Mouse (Mus musculus): ENCODE data around the gene Klhl9. TPM values are rescaled to one million over a fixed set of nuclear protein-coding genes. Genes with fewer than 3 reads are reported as not detected.
A peak's percentile ranks its signal among the peaks of the same experiment; 100 is the strongest.

Klhl9 gene
- polyA plus RNA-seq, 1 experiment from 2014 or later = 87.9 TPM

DNA sequence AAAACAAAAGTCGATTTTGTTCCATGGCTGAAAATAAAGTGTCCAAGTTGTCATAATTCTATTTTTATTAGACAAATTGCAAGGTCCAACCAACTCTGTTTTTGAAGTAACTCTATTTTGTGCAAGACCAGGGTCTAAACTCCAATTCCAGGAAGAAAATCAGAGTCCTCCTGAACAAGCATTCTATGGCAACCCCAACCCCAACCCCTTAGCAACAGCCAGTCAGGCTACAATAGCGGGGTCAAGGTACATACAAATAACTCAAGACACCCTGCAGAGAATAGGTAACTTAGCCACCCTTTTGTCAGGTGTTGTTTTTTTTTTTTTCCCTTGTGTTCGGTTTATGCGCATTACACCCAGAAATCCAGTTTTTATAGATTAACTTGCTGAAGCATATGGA, 24.5 kb downstream of the Klhl9 start:
- H3K4me3 ChIP-seq (replicated peaks; ENCODE audit: low read length) = no peak overlapping the region
- no peak overlapping the region for H3K4me2 ChIP-seq (ENCODE audit: low read depth, low read length)
- ATAC-seq (ENCODE audit: insufficient read depth, low FRiP score) = no peak
- no peaks in the 10 kb centered on the region for H3K4me1 ChIP-seq (ENCODE audit: control insufficient read depth, insufficient read depth, low read length)
- H3K27ac ChIP-seq (ENCODE audit: low read length) = no peak overlapping the region
- WGBS = 72% methylated on average over 4 of the region's 4 CpGs
- no peak overlapping the region for H3K9ac ChIP-seq (ENCODE audit: low read length)
- no peaks in the 10 kb centered on the region for H3K36me3 ChIP-seq (ENCODE audit: control insufficient read depth, insufficient read depth, low read length)
- H3K27me3 ChIP-seq (ENCODE audit: control insufficient read depth, insufficient read depth, low read length) = no peaks in the 10 kb centered on the region
- no peaks in the 10 kb centered on the region for H3K9me3 ChIP-seq (replicated peaks; ENCODE audit: control insufficient read depth, low read length)

DNA sequence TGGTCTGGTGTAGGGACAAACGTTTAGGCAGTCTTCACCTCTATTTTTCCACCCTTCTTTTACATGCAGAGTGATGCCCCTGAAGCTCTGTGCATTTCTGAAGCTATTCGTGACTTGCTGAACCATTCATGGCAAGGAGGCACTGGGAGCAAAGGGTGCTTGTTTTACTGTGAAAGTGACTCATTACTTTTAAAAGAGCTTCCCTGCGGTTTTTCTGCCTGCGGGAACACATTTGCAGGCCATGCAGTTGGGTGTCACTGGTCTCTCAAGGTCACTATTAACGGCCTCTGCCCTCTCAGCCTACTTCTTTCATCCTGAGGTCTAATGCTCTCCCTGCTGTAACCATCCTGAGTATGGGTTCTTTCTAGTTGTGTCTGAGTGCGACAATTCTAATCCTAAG, 25.2 kb downstream of the Klhl9 start:
- Histone ChIP-seq H3K9me3 (replicated peaks; ENCODE audit: control insufficient read depth, low read length) (no peaks in the 10 kb centered on the region), H3K9ac (ENCODE audit: low read length) (no peak overlapping the region), H3K4me1 (ENCODE audit: control insufficient read depth, insufficient read depth, low read length) (no peaks in the 10 kb centered on the region), H3K27me3 (ENCODE audit: control insufficient read depth, insufficient read depth, low read length) (no peaks in the 10 kb centered on the region), H3K4me3 (replicated peaks; ENCODE audit: low read length) (no peak overlapping the region), H3K27ac (ENCODE audit: low read length) (no peak overlapping the region), H3K4me2 (ENCODE audit: low read depth, low read length) (no peak overlapping the region), H3K36me3 (ENCODE audit: control insufficient read depth, insufficient read depth, low read length) (no peaks in the 10 kb centered on the region)
- 62% methylated on average over 6 of the region's 6 CpGs for WGBS
- ATAC-seq (ENCODE audit: insufficient read depth, low FRiP score) = no peak

DNA sequence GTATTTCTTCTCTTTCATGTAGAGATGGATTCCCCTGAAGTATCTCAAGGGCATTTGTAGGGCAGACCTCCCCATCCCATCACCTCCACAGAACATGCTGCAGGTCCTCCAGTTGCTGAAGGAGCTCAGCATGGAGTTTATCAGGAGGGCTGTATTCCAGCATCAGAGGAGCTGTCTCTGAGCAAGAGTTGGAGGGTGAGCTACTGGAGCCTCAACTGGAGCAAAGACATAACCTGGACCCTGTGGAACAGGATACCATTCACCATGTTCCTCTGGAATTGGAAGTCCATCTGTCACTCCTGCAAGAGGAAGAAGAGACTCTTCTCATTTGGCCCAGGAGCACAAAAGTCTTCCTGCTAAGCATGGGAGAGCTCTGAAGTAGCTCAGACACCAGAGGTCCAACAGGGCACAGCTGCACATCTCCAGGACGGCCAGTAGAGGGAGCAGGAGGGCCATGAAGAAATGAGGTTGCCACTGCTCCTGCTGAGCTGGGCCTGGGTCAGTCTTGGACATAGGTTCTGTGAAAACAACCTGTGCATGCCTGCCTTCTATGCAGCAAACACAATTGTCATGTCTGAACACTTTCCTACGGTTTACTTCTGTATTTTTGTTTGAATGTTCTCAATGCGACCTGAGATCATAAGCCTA, 25.9 kb downstream of the Klhl9 start:
- Histone ChIP-seq H3K27ac (ENCODE audit: low read length) (no peak overlapping the region), H3K4me1 (ENCODE audit: control insufficient read depth, insufficient read depth, low read length) (no peaks in the 10 kb centered on the region), H3K36me3 (ENCODE audit: control insufficient read depth, insufficient read depth, low read length) (no peaks in the 10 kb centered on the region), H3K4me2 (ENCODE audit: low read depth, low read length) (no peak overlapping the region), H3K9ac (ENCODE audit: low read length) (no peak overlapping the region), H3K4me3 (replicated peaks; ENCODE audit: low read length) (no peak overlapping the region), H3K9me3 (replicated peaks; ENCODE audit: control insufficient read depth, low read length) (no peaks in the 10 kb centered on the region), H3K27me3 (ENCODE audit: control insufficient read depth, insufficient read depth, low read length) (no peaks in the 10 kb centered on the region)
- ATAC-seq (ENCODE audit: insufficient read depth, low FRiP score) = peak; percentile 80
- WGBS = 17% methylated on average over 3 of the region's 3 CpGs

DNA sequence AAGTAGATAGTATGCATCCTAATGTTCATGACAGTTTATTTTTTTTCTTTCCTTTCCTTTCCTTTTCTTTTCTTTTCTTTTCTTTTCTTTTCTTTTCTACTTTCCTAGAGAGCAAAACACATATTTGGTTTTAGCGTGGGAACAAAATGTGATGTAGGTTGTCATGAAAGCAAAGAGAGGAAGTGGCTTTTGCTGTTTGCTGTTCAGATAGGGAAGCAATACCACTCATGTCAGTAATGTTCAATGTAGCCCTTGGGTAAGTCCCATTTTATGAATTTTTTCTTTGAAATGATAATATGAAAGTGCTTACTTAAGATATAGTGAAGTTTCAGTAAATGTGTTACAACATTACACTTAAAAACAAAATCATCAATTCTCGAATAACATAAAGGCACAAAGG, 28.9 kb downstream of the Klhl9 start:
- no peak for ATAC-seq (ENCODE audit: insufficient read depth, low FRiP score)
- Histone ChIP-seq H3K4me2 (ENCODE audit: low read depth, low read length) (no peak overlapping the region), H3K4me1 (ENCODE audit: control insufficient read depth, insufficient read depth, low read length) (no peaks in the 10 kb centered on the region), H3K4me3 (replicated peaks; ENCODE audit: low read length) (no peak overlapping the region), H3K9ac (ENCODE audit: low read length) (no peak overlapping the region), H3K9me3 (replicated peaks; ENCODE audit: control insufficient read depth, low read length) (no peaks in the 10 kb centered on the region), H3K27me3 (ENCODE audit: control insufficient read depth, insufficient read depth, low read length) (no peaks in the 10 kb centered on the region), H3K36me3 (ENCODE audit: control insufficient read depth, insufficient read depth, low read length) (no peaks in the 10 kb centered on the region), H3K27ac (ENCODE audit: low read length) (no peak overlapping the region)
- 87% methylated on average over 2 of the region's 2 CpGs for WGBS

DNA sequence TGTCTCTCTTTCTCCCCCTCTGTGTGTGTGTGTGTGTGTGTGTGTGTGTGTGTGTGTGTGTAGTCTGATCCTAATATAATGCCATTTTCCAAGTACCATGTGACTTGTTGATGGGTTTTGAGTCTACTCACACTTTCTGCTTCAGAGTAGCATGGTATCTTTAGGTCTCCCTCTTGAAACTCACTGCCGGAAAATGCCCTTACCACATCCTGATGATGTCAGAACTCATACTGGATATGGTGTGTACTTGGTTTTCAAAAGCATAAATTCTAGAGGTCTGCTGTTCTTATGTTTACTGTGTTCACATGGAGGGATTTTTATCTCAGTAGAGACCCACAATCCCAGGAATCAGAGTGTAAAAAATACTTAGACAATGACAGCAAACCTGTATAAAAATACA, 29.7 kb downstream of the Klhl9 start:
- Histone ChIP-seq H3K27ac (ENCODE audit: low read length) (no peak overlapping the region), H3K4me3 (replicated peaks; ENCODE audit: low read length) (no peak overlapping the region), H3K4me1 (ENCODE audit: control insufficient read depth, insufficient read depth, low read length) (no peaks in the 10 kb centered on the region), H3K9ac (ENCODE audit: low read length) (no peak overlapping the region), H3K9me3 (replicated peaks; ENCODE audit: control insufficient read depth, low read length) (no peaks in the 10 kb centered on the region), H3K36me3 (ENCODE audit: control insufficient read depth, insufficient read depth, low read length) (no peaks in the 10 kb centered on the region), H3K4me2 (ENCODE audit: low read depth, low read length) (no peak overlapping the region), H3K27me3 (ENCODE audit: control insufficient read depth, insufficient read depth, low read length) (no peaks in the 10 kb centered on the region)
- ATAC-seq (ENCODE audit: insufficient read depth, low FRiP score) = no peak
- WGBS = 72% methylated on average over 1 of the region's 1 CpGs

DNA sequence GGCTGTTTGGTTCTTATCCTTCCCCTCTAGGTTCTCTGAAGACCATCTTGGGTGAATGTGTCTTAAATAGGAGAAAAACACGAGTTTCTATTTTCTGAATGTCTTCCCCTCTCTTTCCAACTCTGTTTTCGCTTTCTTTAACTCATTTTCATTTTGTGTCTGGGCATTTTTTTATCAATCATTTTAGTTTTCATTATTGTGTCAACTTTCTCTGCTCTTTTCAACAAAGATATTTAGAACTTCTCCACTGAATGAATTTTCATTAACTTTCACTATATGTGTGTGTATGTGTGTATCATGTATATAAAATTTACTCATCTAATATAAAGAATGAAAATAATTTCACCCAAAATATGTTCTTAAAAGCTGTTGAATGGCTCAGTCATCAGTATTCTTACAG, 31.0 kb downstream of the Klhl9 start, which contains the start of gene Ifnab:
Gene Ifnab, minus strand, starts transcription at position 101 of the 400 bp plus-strand sequence.
- Histone ChIP-seq H3K27ac (ENCODE audit: low read length) (no peak within 1 kb of the TSS), H3K36me3 (ENCODE audit: control insufficient read depth, insufficient read depth, low read length) (no peaks in the 10 kb centered on the region), H3K4me2 (ENCODE audit: low read depth, low read length) (no peak within 1 kb of the TSS), H3K4me1 (ENCODE audit: control insufficient read depth, insufficient read depth, low read length) (no peaks in the 10 kb centered on the region), H3K9ac (ENCODE audit: low read length) (no peak within 1 kb of the TSS), H3K4me3 (replicated peaks; ENCODE audit: low read length) (no peak within 1 kb of the TSS), H3K27me3 (ENCODE audit: control insufficient read depth, insufficient read depth, low read length) (no peaks in the 10 kb centered on the region), H3K9me3 (replicated peaks; ENCODE audit: control insufficient read depth, low read length) (no peaks in the 10 kb centered on the region)
- no peak for ATAC-seq (ENCODE audit: insufficient read depth, low FRiP score)
- 52% methylated on average over 2 of the region's 2 CpGs for WGBS

DNA sequence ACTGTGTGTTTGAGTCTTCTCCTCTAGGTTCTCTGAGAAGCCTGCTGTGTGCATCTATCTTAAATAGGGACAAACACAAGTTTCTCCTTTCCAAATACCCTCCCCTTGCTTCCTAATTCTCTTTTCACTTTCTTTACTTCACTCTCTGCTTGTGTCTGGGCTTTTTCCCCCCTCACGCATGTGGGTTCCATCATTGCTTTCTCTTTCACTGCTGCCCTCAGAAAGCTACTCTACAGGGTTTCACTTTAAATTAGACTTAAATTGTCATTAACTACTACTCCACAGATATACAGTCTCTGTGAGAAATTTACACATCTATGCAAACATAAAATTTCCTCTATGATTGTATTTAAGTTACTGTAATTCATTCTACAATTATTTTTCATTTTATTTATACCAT, 38.5 kb downstream of the Klhl9 start, which contains the start of gene Ifna2:
Gene Ifna2, minus strand, starts transcription at position 101 of the 400 bp plus-strand sequence.
- Histone ChIP-seq H3K9me3 (replicated peaks; ENCODE audit: control insufficient read depth, low read length) (no peaks in the 10 kb centered on the region), H3K9ac (ENCODE audit: low read length) (no peak within 1 kb of the TSS), H3K4me2 (ENCODE audit: low read depth, low read length) (no peak within 1 kb of the TSS), H3K27ac (ENCODE audit: low read length) (no peak within 1 kb of the TSS), H3K36me3 (ENCODE audit: control insufficient read depth, insufficient read depth, low read length) (no peaks in the 10 kb centered on the region), H3K4me3 (replicated peaks; ENCODE audit: low read length) (no peak within 1 kb of the TSS), H3K4me1 (ENCODE audit: control insufficient read depth, insufficient read depth, low read length) (no peaks in the 10 kb centered on the region), H3K27me3 (ENCODE audit: control insufficient read depth, insufficient read depth, low read length) (no peaks in the 10 kb centered on the region)
- WGBS = 70% methylated on average over 1 of the region's 1 CpGs
- ATAC-seq (ENCODE audit: insufficient read depth, low FRiP score) = no peak

DNA sequence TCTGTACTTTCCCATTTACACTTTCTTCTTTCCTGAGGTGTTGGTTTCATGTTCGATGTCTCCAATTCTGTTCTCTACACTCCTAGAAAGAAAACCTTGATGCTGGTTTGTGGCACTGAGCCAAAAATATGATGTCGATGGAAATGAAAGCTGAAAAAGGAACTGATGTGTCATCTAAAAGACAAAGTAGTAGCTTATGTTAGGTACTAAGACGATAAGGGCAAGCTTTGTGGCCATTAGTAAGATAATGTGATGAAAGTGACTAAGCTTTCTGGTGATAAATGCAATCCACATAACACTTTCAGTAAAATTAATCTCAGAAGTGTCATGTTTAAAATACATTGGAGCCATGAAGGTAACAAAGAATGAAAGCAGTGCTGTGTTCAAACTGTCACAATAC, 40.9 kb downstream of the Klhl9 start:
- ATAC-seq (ENCODE audit: insufficient read depth, low FRiP score) = no peak
- H3K27ac ChIP-seq (ENCODE audit: low read length) = no peak overlapping the region
- WGBS = 40% methylated on average over 3 of the region's 3 CpGs

DNA sequence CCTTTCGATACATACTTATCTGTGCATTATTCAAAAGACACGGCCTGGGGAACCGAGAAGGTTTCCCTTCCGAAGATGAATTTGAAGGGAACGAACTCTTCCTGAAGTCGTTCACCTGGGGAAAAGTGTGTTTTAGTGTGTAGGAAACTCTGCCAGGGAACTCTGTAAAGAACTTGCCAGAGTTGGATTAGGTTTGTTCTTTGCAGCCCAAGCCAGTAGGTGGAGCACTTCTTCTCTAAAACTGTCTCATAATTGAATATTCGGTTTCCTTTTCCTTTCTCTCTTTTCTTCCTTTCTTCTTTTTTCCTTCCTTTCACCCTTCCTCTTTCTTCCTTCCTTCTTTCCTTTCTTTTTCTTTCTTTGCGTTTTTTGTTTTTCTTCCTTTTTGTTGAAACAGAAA, 41.9 kb downstream of the Klhl9 start:
- 43% methylated on average over 8 of the region's 8 CpGs for WGBS
- no peak for ATAC-seq (ENCODE audit: insufficient read depth, low FRiP score)

More for the DNA sequence above, 40.9 kb downstream of the Klhl9 start:
- Histone ChIP-seq H3K4me2 (ENCODE audit: low read depth, low read length) (no peak overlapping the region), H3K9me3 (replicated peaks; ENCODE audit: control insufficient read depth, low read length) (no peaks in the 10 kb centered on the region), H3K9ac (ENCODE audit: low read length) (no peak overlapping the region), H3K4me3 (replicated peaks; ENCODE audit: low read length) (no peak overlapping the region), H3K36me3 (ENCODE audit: control insufficient read depth, insufficient read depth, low read length) (no peaks in the 10 kb centered on the region), H3K4me1 (ENCODE audit: control insufficient read depth, insufficient read depth, low read length) (no peaks in the 10 kb centered on the region), H3K27me3 (ENCODE audit: control insufficient read depth, insufficient read depth, low read length) (no peaks in the 10 kb centered on the region)

More for the DNA sequence above, 41.9 kb downstream of the Klhl9 start:
- H3K36me3 ChIP-seq (ENCODE audit: control insufficient read depth, insufficient read depth, low read length) = no peaks in the 10 kb centered on the region
- no peaks in the 10 kb centered on the region for H3K9me3 ChIP-seq (replicated peaks; ENCODE audit: control insufficient read depth, low read length)
- no peak overlapping the region for H3K4me3 ChIP-seq (replicated peaks; ENCODE audit: low read length)
- H3K27me3 ChIP-seq (ENCODE audit: control insufficient read depth, insufficient read depth, low read length) = no peaks in the 10 kb centered on the region
- no peak overlapping the region for H3K4me2 ChIP-seq (ENCODE audit: low read depth, low read length)
- H3K27ac ChIP-seq (ENCODE audit: low read length) = no peak overlapping the region
- H3K4me1 ChIP-seq (ENCODE audit: control insufficient read depth, insufficient read depth, low read length) = no peaks in the 10 kb centered on the region
- no peak overlapping the region for H3K9ac ChIP-seq (ENCODE audit: low read length)

Data from stomach, embryonic 16.5 days (tissue).